Mouse (Mus musculus): Measurements from ENCODE around the gene Slc27a3. TPM values are rescaled to one million over a fixed set of nuclear protein-coding genes. Genes with fewer than 3 reads are reported as not detected.
A peak's percentile ranks its signal among the peaks of the same experiment; 100 is the strongest.

The Slc27a3 gene
- polyA plus RNA-seq, 1 experiment from 2014 or later = 4.3 TPM

GRCm38 (mm10) chr3:90391004-90391403 lies 1.3 kb upstream of the Slc27a3 start:
- Histone ChIP-seq H3K4me3 (ENCODE audit: control insufficient read depth in 1 of 2, insufficient read depth in 1 of 2, low read depth in 1 of 2, low read length in 2 of 2) (no peak overlapping the region), H3K9ac (ENCODE audit: low read length) (no peak overlapping the region), H3K27ac (replicated peaks in 1 of 2; ENCODE audit: control insufficient read depth in 1 of 2, insufficient read depth in 1 of 2, low read depth in 2 of 2, low read length in 2 of 2) (no peak overlapping the region), H3K4me1 (ENCODE audit: control insufficient read depth in 2 of 2, insufficient read depth in 2 of 2, low read length in 2 of 2) (peaks cover 14 to 27% of the 10 kb centered on the region in 2 experiments), H3K4me2 (ENCODE audit: low read length) (no peak overlapping the region), H3K9me3 (ENCODE audit: control insufficient read depth, low read length) (no peaks in the 10 kb centered on the region), H3K27me3 (ENCODE audit: control insufficient read depth, insufficient read depth, low read length) (no peaks in the 10 kb centered on the region), H3K36me3 (ENCODE audit: control insufficient read depth, insufficient read depth, low read length) (peaks cover 50% of the 10 kb centered on the region)
- no peak for ATAC-seq (ENCODE audit: insufficient number of reproducible peaks, insufficient read depth, low FRiP score, low read depth)
- WGBS = 56% methylated on average over 4 of the region's 4 CpGs

- Histone ChIP-seq H3K36me3 (ENCODE audit: control insufficient read depth, insufficient read depth, low read length) (peaks cover 31% of the 10 kb centered on the region), H3K27ac (replicated peaks in 1 of 2; ENCODE audit: control insufficient read depth in 1 of 2, insufficient read depth in 1 of 2, low read depth in 2 of 2, low read length in 2 of 2) (peak overlapping the region; percentile 53 to 64)
- ATAC-seq (ENCODE audit: insufficient number of reproducible peaks, insufficient read depth, low FRiP score, low read depth) = peak; percentile 35; the same call in 1 of the 2 replicates
These were observed 820 bp downstream of the Slc27a3 start for GRCm38 (mm10) chr3:90388726-90389510.

GRCm38 (mm10) chr3:90388192-90388591 lies 1.5 kb downstream of the Slc27a3 start:
- Histone ChIP-seq H3K4me1 (ENCODE audit: control insufficient read depth in 2 of 2, insufficient read depth in 2 of 2, low read length in 2 of 2) (peaks cover 14 to 27% of the 10 kb centered on the region in 2 experiments), H3K27me3 (ENCODE audit: control insufficient read depth, insufficient read depth, low read length) (no peaks in the 10 kb centered on the region), H3K4me2 (ENCODE audit: low read length) (peak overlapping the region; percentile 98), H3K9me3 (ENCODE audit: control insufficient read depth, low read length) (no peaks in the 10 kb centered on the region), H3K4me3 (ENCODE audit: control insufficient read depth in 1 of 2, insufficient read depth in 1 of 2, low read depth in 1 of 2, low read length in 2 of 2) (no peak overlapping the region; a peak in 1 of 4 replicates), H3K36me3 (ENCODE audit: control insufficient read depth, insufficient read depth, low read length) (peaks cover 24% of the 10 kb centered on the region), H3K27ac (replicated peaks in 1 of 2; ENCODE audit: control insufficient read depth in 1 of 2, insufficient read depth in 1 of 2, low read depth in 2 of 2, low read length in 2 of 2) (no peak overlapping the region), H3K9ac (ENCODE audit: low read length) (no peak overlapping the region; the same call in 1 of the 2 replicates)
- 87% methylated on average over 4 of the region's 4 CpGs for WGBS
- no peak for ATAC-seq (ENCODE audit: insufficient number of reproducible peaks, insufficient read depth, low FRiP score, low read depth)

More at GRCm38 (mm10) chr3:90388726-90389510, 820 bp downstream of the Slc27a3 start:
- WGBS = 4% methylated on average over 53 of the region's 53 CpGs
- Histone ChIP-seq H3K27me3 (ENCODE audit: control insufficient read depth, insufficient read depth, low read length) (no peaks in the 10 kb centered on the region), H3K4me2 (ENCODE audit: low read length) (peak overlapping the region; percentile 98), H3K9ac (ENCODE audit: low read length) (peak overlapping the region; percentile 69), H3K4me1 (ENCODE audit: control insufficient read depth in 2 of 2, insufficient read depth in 2 of 2, low read length in 2 of 2) (peaks cover 14 to 27% of the 10 kb centered on the region in 2 experiments), H3K9me3 (ENCODE audit: control insufficient read depth, low read length) (no peaks in the 10 kb centered on the region), H3K4me3 (ENCODE audit: control insufficient read depth in 1 of 2, insufficient read depth in 1 of 2, low read depth in 1 of 2, low read length in 2 of 2) (peak overlapping the region; percentile 59 to 70)

- no peak for ATAC-seq (ENCODE audit: insufficient number of reproducible peaks, insufficient read depth, low FRiP score, low read depth)
- Histone ChIP-seq H3K4me2 (ENCODE audit: low read length) (peak overlapping the region; percentile 31; the same call in 1 of the 2 replicates), H3K4me3 (ENCODE audit: control insufficient read depth in 1 of 2, insufficient read depth in 1 of 2, low read depth in 1 of 2, low read length in 2 of 2) (no peak overlapping the region), H3K4me1 (ENCODE audit: control insufficient read depth in 2 of 2, insufficient read depth in 2 of 2, low read length in 2 of 2) (peaks cover 14 to 27% of the 10 kb centered on the region in 2 experiments), H3K27ac (replicated peaks in 1 of 2; ENCODE audit: control insufficient read depth in 1 of 2, insufficient read depth in 1 of 2, low read depth in 2 of 2, low read length in 2 of 2) (no peak overlapping the region), H3K9ac (ENCODE audit: low read length) (no peak overlapping the region), H3K9me3 (ENCODE audit: control insufficient read depth, low read length) (no peaks in the 10 kb centered on the region), H3K27me3 (ENCODE audit: control insufficient read depth, insufficient read depth, low read length) (no peaks in the 10 kb centered on the region), H3K36me3 (ENCODE audit: control insufficient read depth, insufficient read depth, low read length) (peaks cover 17% of the 10 kb centered on the region)
- 31% methylated on average over 11 of the region's 11 CpGs for WGBS
These were observed 2.3 kb downstream of the Slc27a3 start for GRCm38 (mm10) chr3:90387483-90387882.

- Histone ChIP-seq H3K27ac (replicated peaks in 1 of 2; ENCODE audit: control insufficient read depth in 1 of 2, insufficient read depth in 1 of 2, low read depth in 2 of 2, low read length in 2 of 2) (no peak overlapping the region), H3K4me3 (ENCODE audit: control insufficient read depth in 1 of 2, insufficient read depth in 1 of 2, low read depth in 1 of 2, low read length in 2 of 2) (no peak overlapping the region), H3K36me3 (ENCODE audit: control insufficient read depth, insufficient read depth, low read length) (peaks cover 11% of the 10 kb centered on the region), H3K4me1 (ENCODE audit: control insufficient read depth in 2 of 2, insufficient read depth in 2 of 2, low read length in 2 of 2) (peaks cover 14 to 27% of the 10 kb centered on the region in 2 experiments), H3K9me3 (ENCODE audit: control insufficient read depth, low read length) (no peaks in the 10 kb centered on the region), H3K9ac (ENCODE audit: low read length) (no peak overlapping the region), H3K4me2 (ENCODE audit: low read length) (no peak overlapping the region), H3K27me3 (ENCODE audit: control insufficient read depth, insufficient read depth, low read length) (no peaks in the 10 kb centered on the region)
- no peak for ATAC-seq (ENCODE audit: insufficient number of reproducible peaks, insufficient read depth, low FRiP score, low read depth)
- 96% methylated on average over 10 of the region's 10 CpGs for WGBS
These were observed 2.9 kb downstream of the Slc27a3 start for GRCm38 (mm10) chr3:90386817-90387216.

GRCm38 (mm10) chr3:90384851-90385375 lies 4.8 kb downstream of the Slc27a3 start:
- H3K36me3 ChIP-seq (ENCODE audit: control insufficient read depth, insufficient read depth, low read length) = peaks cover 5% of the 10 kb centered on the region; the same call in 1 of the 2 replicates
- no peaks in the 10 kb centered on the region for H3K9me3 ChIP-seq (ENCODE audit: control insufficient read depth, low read length)
- no peak for ATAC-seq (ENCODE audit: insufficient number of reproducible peaks, insufficient read depth, low FRiP score, low read depth)
- no peaks in the 10 kb centered on the region for H3K27me3 ChIP-seq (ENCODE audit: control insufficient read depth, insufficient read depth, low read length)
- WGBS = 82% methylated on average over 7 of the region's 7 CpGs
- no peak overlapping the region for H3K27ac ChIP-seq (replicated peaks in 1 of 2; ENCODE audit: control insufficient read depth in 1 of 2, insufficient read depth in 1 of 2, low read depth in 2 of 2, low read length in 2 of 2)
- no peak overlapping the region for H3K4me3 ChIP-seq (ENCODE audit: control insufficient read depth in 1 of 2, insufficient read depth in 1 of 2, low read depth in 1 of 2, low read length in 2 of 2)
- no peak overlapping the region for H3K4me2 ChIP-seq (ENCODE audit: low read length)
- no peak overlapping the region for H3K9ac ChIP-seq (ENCODE audit: low read length)
- peaks cover 14 to 22% of the 10 kb centered on the region in 2 experiments for H3K4me1 ChIP-seq (ENCODE audit: control insufficient read depth in 2 of 2, insufficient read depth in 2 of 2, low read length in 2 of 2)

- WGBS = 90% methylated on average over 4 of the region's 4 CpGs
These were observed 6.0 kb downstream of the Slc27a3 start for GRCm38 (mm10) chr3:90383690-90384089.

More at GRCm38 (mm10) chr3:90383690-90384089, 6.0 kb downstream of the Slc27a3 start:
- H3K27me3 ChIP-seq (ENCODE audit: control insufficient read depth, insufficient read depth, low read length) = no peaks in the 10 kb centered on the region
- H3K27ac ChIP-seq (replicated peaks in 1 of 2; ENCODE audit: control insufficient read depth in 1 of 2, insufficient read depth in 1 of 2, low read depth in 2 of 2, low read length in 2 of 2) = no peak overlapping the region
- ATAC-seq (ENCODE audit: insufficient number of reproducible peaks, insufficient read depth, low FRiP score, low read depth) = no peak
- H3K4me3 ChIP-seq (ENCODE audit: control insufficient read depth in 1 of 2, insufficient read depth in 1 of 2, low read depth in 1 of 2, low read length in 2 of 2) = no peak overlapping the region
- peaks cover 13 to 16% of the 10 kb centered on the region in 2 experiments for H3K4me1 ChIP-seq (ENCODE audit: control insufficient read depth in 2 of 2, insufficient read depth in 2 of 2, low read length in 2 of 2)
- H3K36me3 ChIP-seq (ENCODE audit: control insufficient read depth, insufficient read depth, low read length) = peaks cover 5% of the 10 kb centered on the region; the same call in 1 of the 2 replicates
- H3K9me3 ChIP-seq (ENCODE audit: control insufficient read depth, low read length) = no peaks in the 10 kb centered on the region
- no peak overlapping the region for H3K9ac ChIP-seq (ENCODE audit: low read length)
- no peak overlapping the region for H3K4me2 ChIP-seq (ENCODE audit: low read length)

Measured in heart, embryonic 14.5 days (tissue).